Mouse (Mus musculus): ENCODE results near the gene Tmco1. TPM values are rescaled to one million over a fixed set of nuclear protein-coding genes. Genes with fewer than 3 reads are reported as not detected.

Gene Tmco1
- polyA plus RNA-seq, 1 experiment, result 56.7 TPM

GRCm38 (mm10) chr1:167379751-167380150 lies 71.6 kb downstream of the Tmco1 start:
- WGBS, result 80% methylated on average over 5 of the region's 5 CpGs
- Histone ChIP-seq H3K4me1 (ENCODE audit: control insufficient read depth, insufficient read depth, low read length) (no peaks in the 10 kb centered on the region), H3K4me3 (replicated peaks; ENCODE audit: extremely low read depth, low read depth, low read length) (no peak overlapping the region)
- no peak for TF ChIP-seq CTCF (IDR thresholded peaks at IDR 0.05; ENCODE audit: insufficient read depth, low read length)
- TF ChIP-seq POLR2A (IDR thresholded peaks at IDR 0.05; ENCODE audit: borderline replicate concordance, extremely low read depth, low read depth, low read length), result no peak
- DNase-seq, result no peak

- no peak for TF ChIP-seq CTCF (IDR thresholded peaks at IDR 0.05; ENCODE audit: insufficient read depth, low read length)
- TF ChIP-seq POLR2A (IDR thresholded peaks at IDR 0.05; ENCODE audit: borderline replicate concordance, extremely low read depth, low read depth, low read length), result no peak
- DNase-seq, result no peak
- Histone ChIP-seq H3K4me1 (ENCODE audit: control insufficient read depth, insufficient read depth, low read length) (no peaks in the 10 kb centered on the region), H3K4me3 (replicated peaks; ENCODE audit: extremely low read depth, low read depth, low read length) (no peak overlapping the region)
- 99% methylated on average over 2 of the region's 2 CpGs for WGBS
These were observed 72.0 kb downstream of the Tmco1 start for GRCm38 (mm10) chr1:167380223-167380622.

- Histone ChIP-seq H3K4me1 (ENCODE audit: control insufficient read depth, insufficient read depth, low read length) (no peaks in the 10 kb centered on the region), H3K4me3 (replicated peaks; ENCODE audit: extremely low read depth, low read depth, low read length) (no peak overlapping the region)
- WGBS, result 56% methylated on average over 8 of the region's 8 CpGs
- no peak for TF ChIP-seq POLR2A (IDR thresholded peaks at IDR 0.05; ENCODE audit: borderline replicate concordance, extremely low read depth, low read depth, low read length)
- no peak for TF ChIP-seq CTCF (IDR thresholded peaks at IDR 0.05; ENCODE audit: insufficient read depth, low read length)
- no peak for DNase-seq
These were observed 73.2 kb downstream of the Tmco1 start for GRCm38 (mm10) chr1:167381050-167382015.

- WGBS, result 90% methylated on average over 7 of the region's 7 CpGs
- no peak for TF ChIP-seq POLR2A (IDR thresholded peaks at IDR 0.05; ENCODE audit: borderline replicate concordance, extremely low read depth, low read depth, low read length)
- TF ChIP-seq CTCF (IDR thresholded peaks at IDR 0.05; ENCODE audit: insufficient read depth, low read length), result no peak
- H3K4me1 ChIP-seq (ENCODE audit: control insufficient read depth, insufficient read depth, low read length), result no peaks in the 10 kb centered on the region
- no peak overlapping the region for H3K4me3 ChIP-seq (replicated peaks; ENCODE audit: extremely low read depth, low read depth, low read length)
- no peak for DNase-seq
These were observed 74.1 kb downstream of the Tmco1 start for GRCm38 (mm10) chr1:167382316-167382715.

GRCm38 (mm10) chr1:167382763-167383162 lies 74.6 kb downstream of the Tmco1 start:
- TF ChIP-seq CTCF (IDR thresholded peaks at IDR 0.05; ENCODE audit: insufficient read depth, low read length), result no peak
- no peak for TF ChIP-seq POLR2A (IDR thresholded peaks at IDR 0.05; ENCODE audit: borderline replicate concordance, extremely low read depth, low read depth, low read length)
- Histone ChIP-seq H3K4me1 (ENCODE audit: control insufficient read depth, insufficient read depth, low read length) (no peaks in the 10 kb centered on the region), H3K4me3 (replicated peaks; ENCODE audit: extremely low read depth, low read depth, low read length) (no peak overlapping the region)
- 93% methylated on average over 5 of the region's 5 CpGs for WGBS
- DNase-seq, result no peak

- TF ChIP-seq CTCF (IDR thresholded peaks at IDR 0.05; ENCODE audit: insufficient read depth, low read length) (no peak), POLR2A (IDR thresholded peaks at IDR 0.05; ENCODE audit: borderline replicate concordance, extremely low read depth, low read depth, low read length) (no peak)
- DNase-seq, result no peak
- WGBS, result 91% methylated on average over 5 of the region's 5 CpGs
These were observed 75.0 kb downstream of the Tmco1 start for GRCm38 (mm10) chr1:167383178-167383577.

More at GRCm38 (mm10) chr1:167383178-167383577, 75.0 kb downstream of the Tmco1 start:
- Histone ChIP-seq H3K4me1 (ENCODE audit: control insufficient read depth, insufficient read depth, low read length) (no peaks in the 10 kb centered on the region), H3K4me3 (replicated peaks; ENCODE audit: extremely low read depth, low read depth, low read length) (no peak overlapping the region)

Other genes starting within 250 kb of the Tmco1 start
- gene Uck2, start 23.1 kb upstream of the Tmco1 start, polyA plus RNA-seq (2012; rRNA removed), result 12.6 and 17.4 TPM in 2 replicates
- 21.7 and 27.8 TPM in 2 replicates for gene Aldh9a1, start 41.6 kb downstream of the Tmco1 start, polyA plus RNA-seq (2012; rRNA removed)
- gene Mgst3, start 85.5 kb downstream of the Tmco1 start, polyA plus RNA-seq (2012; rRNA removed), result 132 and 150 TPM in 2 replicates
- gene Lrrc52, start 158.4 kb downstream of the Tmco1 start, polyA plus RNA-seq (2012; rRNA removed), result 0.66 and 0.80 TPM in 2 replicates